Mouse (Mus musculus) lung, embryonic 14.5 days (tissue): ENCODE data around the gene Megf11. TPM values are rescaled to one million over a fixed set of nuclear protein-coding genes. Genes with fewer than 3 reads are reported as not detected.
A peak's percentile ranks its signal among the peaks of the same experiment; 100 is the strongest.

Experiments
- ATAC-seq: fragments of 200-750 bp; cut with Nextera tagmentation; 2 replicates; pipeline ENCODE4 v1.8.0; 2017; ENCODE audit warnings: mild to moderate bottlenecking, moderate TSS enrichment, moderate library complexity; ENCODE audit not compliant: insufficient read depth
- DNase-seq: peaks from one replicate; pipeline ENCODE4 v3.0.0-alpha.2; 2015
- H3K27ac ChIP-seq: fragments of 300-500 bp; sonication (generic); 2 replicates; pipeline ENCODE4 v1.5.1; 2014; ENCODE audit warnings: low read depth, mild to moderate bottlenecking, moderate library complexity
- H3K27me3 ChIP-seq: fragments of 300-500 bp; sonication (generic); 2 replicates; pipeline ENCODE4 v1.6.1; 2014; ENCODE audit warnings: low read length, control low read depth; ENCODE audit not compliant: insufficient read depth
- H3K36me3 ChIP-seq: fragments of 300-500 bp; sonication (generic); 2 replicates; pipeline ENCODE4 v1.6.1; 2014; ENCODE audit warnings: control low read depth; ENCODE audit not compliant: insufficient read depth
- H3K4me1 ChIP-seq: fragments of 300-500 bp; sonication (generic); 2 replicates; pipeline ENCODE4 v1.6.1; 2014; ENCODE audit warnings: antibody characterized with exemption, control low read depth; ENCODE audit not compliant: insufficient read depth
- H3K4me2 ChIP-seq: fragments of 300-500 bp; sonication (generic); 2 replicates; pipeline ENCODE4 v1.6.1; 2014; ENCODE audit warnings: mild to moderate bottlenecking
- H3K4me3 ChIP-seq: fragments of 300-500 bp; sonication (generic); 2 replicates; pipeline ENCODE4 v1.5.1; 2014; ENCODE audit warnings: low read depth, low read length
- H3K9ac ChIP-seq: fragments of 300-500 bp; sonication (generic); 2 replicates; pipeline ENCODE4 v1.6.1; 2014
- H3K9me3 ChIP-seq: fragments of 300-500 bp; sonication (generic); 2 replicates; pipeline ENCODE4 v1.6.1; 2016; ENCODE audit warnings: low read depth, low read length, control low read depth
- CTCF ChIP-seq: IDR thresholded peaks from 2 replicates; pipeline ENCODE4 v1.5.1; 2016; ENCODE audit warnings: antibody characterized with exemption, low read depth
- WGBS: fragments of 180-500 bp; shearing (Covaris S2); extraction: QIAGEN DNeasy Blood & Tissue Kit; methylation state at CpG from one replicate; pipeline ENCODE4 v1.1.7; 2014; 5-methylcytosine and 5-hydroxymethylcytosine counted together
- polyA plus RNA-seq: library from polyadenylated mRNA; unstranded; fragments of >200 nt; fragmentation: Nextera tagmentation; extraction: Ambion mirVana; gene quantifications from 2 replicates; pipeline ENCODE4 v1.2.1, GENCODE M21; 2014

The Megf11 gene
- polyA plus RNA-seq, 1 experiment from 2014 or later = 1.6 TPM

GRCm38 (mm10) chr9:64624536-64624935 is 239.1 kb downstream of the Megf11 start:
- H3K9me3 ChIP-seq = no peaks in the 10 kb centered on the region
- H3K9ac ChIP-seq = no peak overlapping the region
- TF ChIP-seq CTCF = no peak
- H3K27ac ChIP-seq = no peak overlapping the region
- H3K4me2 ChIP-seq = no peak overlapping the region
- H3K4me3 ChIP-seq = no peak overlapping the region
- no peaks in the 10 kb centered on the region for H3K27me3 ChIP-seq
- 65% methylated on average over 8 of the region's 8 CpGs for WGBS
- H3K36me3 ChIP-seq = no peaks in the 10 kb centered on the region
- DNase-seq (peak; percentile 93), ATAC-seq (no peak)
- no peaks in the 10 kb centered on the region for H3K4me1 ChIP-seq

GRCm38 (mm10) chr9:64629802-64630201 is 244.4 kb downstream of the Megf11 start:
- Histone ChIP-seq H3K4me1 (no peaks in the 10 kb centered on the region), H3K4me3 (no peak overlapping the region), H3K27me3 (no peaks in the 10 kb centered on the region), H3K4me2 (no peak overlapping the region), H3K36me3 (no peaks in the 10 kb centered on the region), H3K9ac (no peak overlapping the region), H3K9me3 (no peaks in the 10 kb centered on the region), H3K27ac (no peak overlapping the region)
- no peak for TF ChIP-seq CTCF
- no peak for ATAC-seq
- WGBS = 60% methylated on average over 1 of the region's 1 CpGs
- DNase-seq = no peak

GRCm38 (mm10) chr9:64633169-64633568 is 247.7 kb downstream of the Megf11 start:
- 90% methylated on average over 3 of the region's 3 CpGs for WGBS
- Histone ChIP-seq H3K36me3 (no peaks in the 10 kb centered on the region), H3K4me3 (no peak overlapping the region), H3K4me2 (no peak overlapping the region), H3K27ac (no peak overlapping the region), H3K9ac (no peak overlapping the region), H3K4me1 (no peaks in the 10 kb centered on the region), H3K27me3 (peaks cover 7% of the 10 kb centered on the region; the same call in 1 of the 2 replicates), H3K9me3 (no peaks in the 10 kb centered on the region)
- no peak for ATAC-seq
- no peak for DNase-seq
- no peak for TF ChIP-seq CTCF

GRCm38 (mm10) chr9:64636111-64636510 is 250.7 kb downstream of the Megf11 start:
- H3K36me3 ChIP-seq = no peaks in the 10 kb centered on the region
- no peak for TF ChIP-seq CTCF
- no peaks in the 10 kb centered on the region for H3K9me3 ChIP-seq
- H3K4me3 ChIP-seq = no peak overlapping the region
- WGBS = 62% methylated on average over 6 of the region's 6 CpGs
- no peak overlapping the region for H3K4me2 ChIP-seq
- no peaks in the 10 kb centered on the region for H3K4me1 ChIP-seq
- H3K27ac ChIP-seq = no peak overlapping the region
- DNase-seq = no peak
- H3K9ac ChIP-seq = no peak overlapping the region
- ATAC-seq = no peak
- peaks cover 7% of the 10 kb centered on the region; the same call in 1 of the 2 replicates for H3K27me3 ChIP-seq

GRCm38 (mm10) chr9:64636961-64637360 is 251.5 kb downstream of the Megf11 start:
- Histone ChIP-seq H3K4me1 (no peaks in the 10 kb centered on the region), H3K4me2 (no peak overlapping the region), H3K4me3 (no peak overlapping the region), H3K9ac (no peak overlapping the region), H3K36me3 (no peaks in the 10 kb centered on the region), H3K27ac (no peak overlapping the region), H3K9me3 (no peaks in the 10 kb centered on the region), H3K27me3 (peaks cover 7% of the 10 kb centered on the region; the same call in 1 of the 2 replicates)
- ATAC-seq (no peak), DNase-seq (no peak)
- TF ChIP-seq CTCF = no peak
- WGBS = 70% methylated on average over 2 of the region's 2 CpGs

GRCm38 (mm10) chr9:64638250-64638649 is 252.8 kb downstream of the Megf11 start:
- Histone ChIP-seq H3K4me1 (no peaks in the 10 kb centered on the region), H3K4me2 (peak overlapping the region; percentile 59), H3K4me3 (peak overlapping the region; percentile 26; the same call in 1 of the 2 replicates), H3K27ac (no peak overlapping the region), H3K27me3 (peaks cover 7% of the 10 kb centered on the region; the same call in 1 of the 2 replicates), H3K36me3 (no peaks in the 10 kb centered on the region), H3K9me3 (no peaks in the 10 kb centered on the region), H3K9ac (no peak overlapping the region)
- WGBS = 2% methylated on average over 21 of the region's 22 CpGs
- ATAC-seq (no peak; the same call in 1 of the 2 replicates), DNase-seq (peak; percentile 65)
- TF ChIP-seq CTCF = no peak

GRCm38 (mm10) chr9:64639664-64640063 is 254.2 kb downstream of the Megf11 start:
- Histone ChIP-seq H3K9me3 (no peaks in the 10 kb centered on the region), H3K4me2 (no peak overlapping the region), H3K9ac (no peak overlapping the region), H3K27ac (no peak overlapping the region), H3K36me3 (no peaks in the 10 kb centered on the region), H3K4me1 (no peaks in the 10 kb centered on the region), H3K27me3 (peaks cover 7% of the 10 kb centered on the region; the same call in 1 of the 2 replicates), H3K4me3 (no peak overlapping the region)
- 5% methylated on average over 5 of the region's 5 CpGs for WGBS
- DNase-seq = peak; percentile 83
- ATAC-seq = no peak
- TF ChIP-seq CTCF = peak; percentile 80

- Histone ChIP-seq H3K27ac (no peak overlapping the region), H3K4me2 (no peak overlapping the region), H3K9me3 (no peaks in the 10 kb centered on the region), H3K4me1 (no peaks in the 10 kb centered on the region), H3K27me3 (no peaks in the 10 kb centered on the region), H3K9ac (no peak overlapping the region), H3K4me3 (no peak overlapping the region), H3K36me3 (no peaks in the 10 kb centered on the region)
- 26% methylated on average over 7 of the region's 7 CpGs for WGBS
- DNase-seq (no peak), ATAC-seq (no peak)
- TF ChIP-seq CTCF = no peak
Measured at GRCm38 (mm10) chr9:64644129-64644528, 258.7 kb downstream of the Megf11 start.
